Mouse (Mus musculus) limb, embryonic 10.5 days (tissue): ENCODE results near the gene Tekt4. TPM values are rescaled to one million over a fixed set of nuclear protein-coding genes. Genes with fewer than 3 reads are reported as not detected.

ENCODE experiments used
- DNase-seq: peaks from one replicate; pipeline ENCODE4 v3.0.0-alpha.2; 2017; ENCODE audit warnings: low spot score
- H3K27ac ChIP-seq: fragments of 300-500 bp; sonication (generic); 2 replicates; pipeline ENCODE4 v1.5.1; 2016; ENCODE audit warnings: mild to moderate bottlenecking
- H3K27me3 ChIP-seq: fragments of 300-500 bp; sonication (generic); 2 replicates; pipeline ENCODE4 v1.6.1; 2016; ENCODE audit warnings: low read depth, mild to moderate bottlenecking; ENCODE audit not compliant: poor library complexity, severe bottlenecking
- H3K36me3 ChIP-seq: fragments of 300-500 bp; sonication (generic); 2 replicates; pipeline ENCODE4 v1.6.1; 2016; ENCODE audit warnings: mild to moderate bottlenecking, moderate library complexity
- H3K4me1 ChIP-seq: fragments of 300-500 bp; sonication (generic); 2 replicates; pipeline ENCODE4 v1.6.1; 2016
- H3K4me3 ChIP-seq: fragments of 300-500 bp; sonication (generic); 2 replicates; pipeline ENCODE4 v1.5.1; 2016; ENCODE audit warnings: mild to moderate bottlenecking, moderate library complexity
- H3K9me3 ChIP-seq: fragments of 300-500 bp; sonication (generic); replicated peaks from 2 replicates; pipeline ENCODE4 v1.6.1; 2016; ENCODE audit warnings: mild to moderate bottlenecking
- WGBS: fragments of 180-500 bp; shearing (Covaris S2); methylation state at CpG from one replicate; pipeline ENCODE4 v1.1.7; 2016; 5-methylcytosine and 5-hydroxymethylcytosine counted together
- polyA plus RNA-seq: library from polyadenylated mRNA; unstranded; fragments of >200 nt; fragmentation: Nextera tagmentation; extraction: Ambion mirVana; gene quantifications from 2 replicates; pipeline ENCODE4 v1.2.1, GENCODE M21; 2016

The Tekt4 gene
- polyA plus RNA-seq, 1 experiment from 2014 or later = not detected

DNA sequence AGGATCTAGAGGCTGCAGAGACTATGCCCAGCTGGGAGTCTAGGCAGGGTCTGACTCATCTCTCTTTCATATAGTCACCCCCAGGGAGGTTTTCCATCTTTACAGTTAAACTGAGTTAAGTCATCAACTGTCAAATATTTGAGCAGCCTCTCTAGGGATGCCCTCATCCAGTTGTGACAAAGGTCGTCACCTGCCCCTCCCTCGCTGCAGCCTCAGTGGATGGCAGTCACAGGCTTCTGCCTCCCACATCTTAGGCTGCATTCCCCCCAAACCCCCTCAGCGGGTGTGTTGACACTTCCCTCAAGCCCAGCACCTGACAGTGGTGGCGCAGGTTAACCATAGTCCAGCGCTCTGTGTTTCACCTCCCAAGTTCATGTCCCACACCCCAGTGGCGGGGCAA lies 13.0 kb upstream of the Tekt4 start:
- Histone ChIP-seq H3K4me1 (peaks cover 10% of the 10 kb centered on the region; the same call in 1 of the 2 replicates), H3K9me3 (no peaks in the 10 kb centered on the region), H3K36me3 (no peaks in the 10 kb centered on the region), H3K4me3 (no peak overlapping the region), H3K27me3 (peaks cover 10% of the 10 kb centered on the region; the same call in 1 of the 2 replicates), H3K27ac (0 out of 2 replicates have a peak overlapping the region, but pooled peaks have one; percentile 28)
- WGBS = 74% methylated on average over 6 of the region's 6 CpGs
- DNase-seq = no peak

DNA sequence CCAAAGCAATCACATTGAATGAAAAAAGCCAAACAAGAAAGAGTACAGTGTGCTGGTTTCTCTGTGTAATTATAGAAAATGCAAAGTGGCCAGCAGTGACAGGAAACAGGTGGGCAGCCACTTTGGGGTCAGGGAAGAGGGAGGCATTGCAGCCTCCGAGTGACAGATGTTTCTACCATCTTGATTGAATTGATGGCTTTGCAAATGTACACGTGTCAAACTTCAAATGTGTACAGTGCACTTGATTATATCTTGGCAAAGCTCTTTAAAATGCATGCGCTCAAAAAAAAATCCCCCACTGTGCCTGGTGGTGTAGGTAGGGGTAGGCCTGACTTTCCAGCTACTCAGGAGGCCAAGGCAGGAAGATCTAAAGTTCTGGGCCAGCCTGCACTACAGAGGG lies 11.5 kb upstream of the Tekt4 start:
- H3K4me3 ChIP-seq = no peak overlapping the region
- H3K27me3 ChIP-seq = 0 out of 2 replicates have a peak, but pooled peaks cover 12% of the 10 kb centered on the region
- peaks cover 10% of the 10 kb centered on the region; the same call in 1 of the 2 replicates for H3K4me1 ChIP-seq
- H3K9me3 ChIP-seq = no peaks in the 10 kb centered on the region
- H3K27ac ChIP-seq = no peak overlapping the region
- WGBS = 77% methylated on average over 3 of the region's 3 CpGs
- no peak for DNase-seq
- H3K36me3 ChIP-seq = no peaks in the 10 kb centered on the region

DNA sequence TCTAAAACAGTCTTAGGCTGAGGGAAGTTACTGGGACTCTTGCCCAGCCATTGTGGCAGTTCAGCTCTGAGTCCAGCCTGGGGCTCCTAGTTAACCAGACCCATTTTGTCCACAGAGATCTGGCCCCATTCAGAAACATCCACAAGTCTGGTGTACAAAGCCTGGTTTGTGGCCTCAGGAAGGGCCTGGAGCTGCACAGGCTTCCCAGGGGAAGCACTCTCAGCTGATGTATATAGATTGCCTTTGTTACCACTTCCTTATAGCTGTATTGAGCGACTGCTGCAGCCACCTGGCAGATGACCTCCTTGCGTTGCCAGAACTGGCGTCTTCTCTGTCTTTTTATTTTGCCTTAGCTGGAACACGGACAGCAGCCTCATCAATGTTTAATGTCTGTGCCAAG lies 9.3 kb upstream of the Tekt4 start:
- H3K4me1 ChIP-seq = peaks cover 17% of the 10 kb centered on the region
- no peaks in the 10 kb centered on the region for H3K9me3 ChIP-seq
- peaks cover 20% of the 10 kb centered on the region for H3K27me3 ChIP-seq
- 79% methylated on average over 4 of the region's 4 CpGs for WGBS
- H3K4me3 ChIP-seq = no peak overlapping the region
- no peak for DNase-seq
- H3K36me3 ChIP-seq = no peaks in the 10 kb centered on the region
- H3K27ac ChIP-seq = no peak overlapping the region

DNA sequence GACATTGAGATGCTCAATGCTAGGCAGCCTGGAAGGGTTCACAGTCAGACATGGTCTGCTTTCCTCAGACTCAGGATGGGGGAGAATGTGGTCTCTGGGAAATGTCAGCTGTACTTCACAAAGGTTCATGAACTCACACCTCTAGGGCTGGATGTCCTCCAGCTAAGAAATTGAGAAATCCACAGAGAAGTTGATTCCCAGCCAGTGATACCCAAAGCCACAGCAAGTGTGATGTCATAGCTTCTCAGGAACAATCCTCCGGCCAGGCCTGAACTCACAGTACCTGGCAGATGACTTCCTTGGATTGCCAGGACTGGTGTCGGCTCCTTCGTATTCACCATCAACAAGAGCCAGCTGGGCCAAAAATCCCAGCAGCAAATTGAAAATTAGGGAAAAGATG lies 8.6 kb upstream of the Tekt4 start:
- Histone ChIP-seq H3K36me3 (no peaks in the 10 kb centered on the region), H3K4me3 (no peak overlapping the region), H3K27me3 (peaks cover 16% of the 10 kb centered on the region), H3K27ac (no peak overlapping the region), H3K4me1 (peaks cover 17% of the 10 kb centered on the region), H3K9me3 (no peaks in the 10 kb centered on the region)
- WGBS = 73% methylated on average over 3 of the region's 3 CpGs
- no peak for DNase-seq

DNA sequence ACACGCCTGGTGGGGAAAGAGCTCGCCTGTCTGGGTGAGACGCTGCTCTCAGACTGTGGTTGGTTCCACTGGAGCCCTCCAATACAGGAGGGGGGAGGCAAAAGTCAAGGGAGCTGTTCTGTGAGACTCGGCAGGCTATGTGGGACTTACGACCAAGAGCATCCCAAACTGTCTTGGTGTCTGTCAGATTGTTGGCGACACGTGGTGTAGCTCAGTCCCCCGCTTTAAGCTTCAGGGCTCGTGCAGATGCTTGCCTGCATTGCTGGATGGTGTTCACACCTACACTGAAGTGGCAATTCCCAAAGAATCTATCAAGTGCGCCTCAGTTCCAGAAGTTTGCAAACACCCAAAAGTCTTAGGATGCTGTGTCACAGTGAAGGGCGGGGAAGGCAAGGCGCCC lies 6.5 kb upstream of the Tekt4 start:
- DNase-seq = no peak
- peaks cover 15% of the 10 kb centered on the region for H3K4me1 ChIP-seq
- no peaks in the 10 kb centered on the region for H3K36me3 ChIP-seq
- no peak overlapping the region for H3K27ac ChIP-seq
- WGBS = 83% methylated on average over 12 of the region's 12 CpGs
- H3K27me3 ChIP-seq = peaks cover 11% of the 10 kb centered on the region
- H3K9me3 ChIP-seq = no peaks in the 10 kb centered on the region
- no peak overlapping the region for H3K4me3 ChIP-seq

DNA sequence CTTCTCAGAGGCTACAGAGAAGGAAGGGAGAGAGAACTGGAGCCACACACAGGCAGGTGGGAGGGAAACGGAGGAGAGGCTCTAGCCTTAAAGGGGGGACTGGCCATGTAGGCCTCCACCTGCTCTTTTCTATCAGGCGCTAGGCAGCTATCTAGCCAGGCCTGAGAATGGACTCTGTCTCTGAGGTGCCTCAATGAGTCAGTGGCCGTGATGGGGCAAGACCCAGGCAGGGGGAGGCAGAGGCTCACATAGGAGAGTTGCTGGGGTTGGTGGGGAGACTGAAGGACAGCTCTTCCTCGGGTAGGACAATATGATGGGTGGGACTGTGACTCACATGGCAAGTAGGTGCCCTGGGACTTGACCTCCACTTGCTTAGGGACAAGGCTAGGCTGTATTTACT lies 4.1 kb upstream of the Tekt4 start:
- Histone ChIP-seq H3K4me3 (no peak overlapping the region), H3K36me3 (no peaks in the 10 kb centered on the region), H3K4me1 (peaks cover 12% of the 10 kb centered on the region), H3K27ac (0 out of 2 replicates have a peak overlapping the region, but pooled peaks have one; percentile 11), H3K27me3 (peaks cover 11% of the 10 kb centered on the region), H3K9me3 (no peaks in the 10 kb centered on the region)
- WGBS = 76% methylated on average over 4 of the region's 4 CpGs
- no peak for DNase-seq

DNA sequence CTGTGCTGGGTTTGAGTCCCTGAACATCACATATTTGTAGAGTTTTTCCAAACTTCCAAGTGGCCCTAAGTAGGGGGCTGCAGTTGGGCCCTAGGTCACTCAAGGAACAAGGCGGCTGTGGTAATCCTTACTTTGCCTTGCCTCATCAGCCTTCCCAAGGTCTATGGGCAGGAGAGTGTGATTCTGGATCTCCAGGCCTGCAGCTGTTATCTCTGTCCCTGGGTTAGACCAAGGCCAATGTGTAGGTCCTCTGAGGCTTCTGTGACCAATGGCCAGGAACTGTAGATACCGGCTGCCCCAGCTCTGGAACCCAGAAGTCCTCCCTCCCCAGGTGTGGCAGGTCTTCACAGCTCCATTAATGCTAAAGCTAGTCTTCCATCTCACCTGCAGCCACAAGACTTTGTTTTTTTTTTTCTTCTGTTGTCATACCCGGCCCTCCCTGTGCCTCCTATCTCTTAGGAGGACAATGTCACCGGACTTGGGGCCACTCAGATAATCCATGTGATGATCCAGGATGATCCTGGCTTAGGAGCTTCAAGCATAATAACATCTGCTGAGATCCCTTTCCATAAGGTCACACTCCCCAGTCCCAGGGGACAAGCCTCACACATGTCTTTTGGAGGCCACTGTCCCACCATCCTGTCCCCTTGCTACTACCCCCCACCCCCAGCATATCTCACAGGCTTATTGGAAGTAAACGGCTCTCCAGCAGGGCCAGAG lies 2.0 kb upstream of the Tekt4 start:
- H3K27ac ChIP-seq = no peak overlapping the region
- peaks cover 17% of the 10 kb centered on the region for H3K4me1 ChIP-seq
- DNase-seq = no peak
- no peak overlapping the region for H3K4me3 ChIP-seq
- H3K27me3 ChIP-seq = peaks cover 15% of the 10 kb centered on the region
- H3K9me3 ChIP-seq = no peaks in the 10 kb centered on the region
- 81% methylated on average over 5 of the region's 5 CpGs for WGBS
- H3K36me3 ChIP-seq = no peaks in the 10 kb centered on the region

DNA sequence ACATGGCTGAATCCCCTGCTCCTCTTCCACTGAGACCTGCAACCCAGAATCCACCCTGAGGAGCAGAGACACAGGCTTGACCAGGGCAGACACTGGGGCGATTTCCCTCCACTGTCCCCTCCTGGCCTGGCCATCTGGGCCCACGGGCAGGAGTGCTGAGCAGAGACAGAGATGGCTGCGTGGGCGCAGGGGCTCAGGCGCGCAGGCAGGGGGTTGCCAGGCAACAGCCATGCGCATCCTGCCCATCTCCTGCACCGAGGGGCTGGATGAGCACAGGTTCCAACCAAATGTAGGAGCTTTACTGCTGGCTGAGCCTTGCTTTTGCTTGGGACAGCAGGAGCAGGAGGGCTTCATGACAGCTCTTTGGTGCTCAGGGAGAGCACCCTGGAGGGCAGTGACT lies 2.1 kb downstream of the Tekt4 start:
- H3K4me3 ChIP-seq = no peak overlapping the region
- no peak for DNase-seq
- peaks cover 5% of the 10 kb centered on the region for H3K4me1 ChIP-seq
- 63% methylated on average over 8 of the region's 8 CpGs for WGBS
- H3K9me3 ChIP-seq = no peaks in the 10 kb centered on the region
- no peaks in the 10 kb centered on the region for H3K36me3 ChIP-seq
- no peak overlapping the region for H3K27ac ChIP-seq
- H3K27me3 ChIP-seq = peaks cover 7% of the 10 kb centered on the region; the same call in 1 of the 2 replicates

DNA sequence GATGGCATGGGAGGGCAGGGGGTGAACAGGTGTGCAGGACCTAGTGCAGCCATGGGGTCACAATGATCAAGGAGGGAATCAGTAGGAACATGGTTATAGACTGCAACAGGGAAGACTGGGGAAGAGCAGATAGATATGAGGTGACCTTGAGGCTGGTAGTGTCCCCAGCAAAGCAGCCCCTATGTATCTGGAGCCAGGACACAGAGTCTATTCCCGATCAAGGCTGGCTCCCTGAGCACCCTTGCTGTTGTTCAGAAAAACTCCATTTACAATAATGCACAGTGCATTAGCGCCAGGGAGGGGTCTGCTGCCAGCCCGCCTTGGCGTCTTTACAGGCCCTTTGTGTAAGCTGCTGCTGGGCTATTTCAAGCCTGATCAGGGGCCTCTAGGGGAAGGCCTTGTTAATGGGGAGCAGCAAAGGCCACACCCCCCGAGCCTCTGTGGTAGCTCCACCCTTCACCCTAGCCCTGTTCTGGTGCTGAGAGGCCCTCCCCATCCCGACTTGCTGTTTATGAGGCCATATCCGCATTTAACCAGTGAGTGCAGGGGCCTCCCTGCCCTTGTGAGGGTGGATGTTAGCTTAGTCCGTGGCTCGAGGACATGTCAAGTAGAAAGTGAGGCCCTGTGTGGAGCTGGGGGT lies 7.9 kb downstream of the Tekt4 start:
- H3K27ac ChIP-seq = peak overlapping the region; percentile 75

DNA sequence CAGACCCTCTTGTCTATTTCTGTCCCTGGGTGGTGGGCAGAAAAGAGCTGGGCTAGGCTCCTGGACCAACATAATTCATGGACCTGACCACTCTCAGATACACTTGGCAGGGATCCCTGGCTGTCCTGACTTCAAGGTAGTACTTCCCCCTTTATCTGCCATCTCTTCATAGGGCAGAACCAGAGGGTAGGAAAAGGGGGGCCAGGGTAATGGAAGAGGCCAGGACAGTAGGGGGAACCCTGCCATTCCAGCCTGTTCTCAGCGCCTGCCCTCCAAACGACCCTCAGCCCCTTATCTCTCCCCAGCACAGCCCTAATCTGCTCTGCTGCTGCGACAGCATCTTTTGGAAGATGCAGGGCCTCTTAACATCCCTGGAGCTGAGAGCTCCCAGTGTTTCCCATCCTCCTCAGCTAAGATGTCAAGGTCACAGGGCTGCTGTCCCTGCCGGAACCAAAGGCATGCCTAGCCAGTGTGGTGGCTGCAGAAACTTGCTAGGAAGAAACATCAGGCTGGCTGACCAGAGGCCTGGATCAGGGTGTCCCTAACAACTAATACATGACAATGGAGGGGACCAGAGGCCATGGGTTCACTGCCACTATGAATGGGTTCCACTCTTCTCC lies 9.0 kb downstream of the Tekt4 start:
- no peak for DNase-seq
- H3K27ac ChIP-seq = peak overlapping the region; percentile 75
- peaks cover 23% of the 10 kb centered on the region for H3K4me1 ChIP-seq
- no peaks in the 10 kb centered on the region for H3K36me3 ChIP-seq
- H3K4me3 ChIP-seq = no peak overlapping the region
- H3K27me3 ChIP-seq = 0 out of 2 replicates have a peak, but pooled peaks cover 6% of the 10 kb centered on the region
- WGBS = 46% methylated on average over 4 of the region's 4 CpGs
- H3K9me3 ChIP-seq = no peaks in the 10 kb centered on the region

More for the DNA sequence above, 7.9 kb downstream of the Tekt4 start:
- peak; percentile 41 for DNase-seq
- Histone ChIP-seq H3K36me3 (no peaks in the 10 kb centered on the region), H3K27me3 (no peaks in the 10 kb centered on the region), H3K4me1 (peaks cover 23% of the 10 kb centered on the region), H3K4me3 (peak overlapping the region; percentile 1; the same call in 1 of the 2 replicates), H3K9me3 (no peaks in the 10 kb centered on the region)
- WGBS = 27% methylated on average over 9 of the region's 9 CpGs

DNA sequence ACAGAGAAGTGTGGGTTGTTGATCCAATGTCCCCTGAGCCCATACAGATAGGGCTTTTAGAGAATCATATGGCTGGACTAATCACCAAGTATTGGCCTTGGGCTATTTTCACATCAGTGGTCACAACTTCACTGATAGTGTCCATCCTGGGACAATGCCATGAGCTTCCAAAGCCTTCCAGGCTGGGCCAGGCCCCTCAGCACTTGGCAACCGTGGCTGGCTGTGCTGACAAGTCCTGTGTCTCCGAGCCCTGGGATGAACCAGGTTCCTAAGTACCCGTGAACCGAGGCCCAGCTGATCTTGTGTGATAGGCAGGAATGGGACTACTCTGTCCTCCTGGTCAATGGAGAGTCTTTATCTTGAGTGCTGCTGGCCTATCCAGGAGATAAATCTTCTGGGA lies 9.7 kb downstream of the Tekt4 start:
- H3K4me1 ChIP-seq = peaks cover 23% of the 10 kb centered on the region
- no peaks in the 10 kb centered on the region for H3K9me3 ChIP-seq
- no peak for DNase-seq
- 0 out of 2 replicates have a peak, but pooled peaks cover 13% of the 10 kb centered on the region for H3K27me3 ChIP-seq
- WGBS = 85% methylated on average over 4 of the region's 4 CpGs
- H3K4me3 ChIP-seq = no peak overlapping the region
- H3K27ac ChIP-seq = peak overlapping the region; percentile 75; the same call in 1 of the 2 replicates
- H3K36me3 ChIP-seq = no peaks in the 10 kb centered on the region

DNA sequence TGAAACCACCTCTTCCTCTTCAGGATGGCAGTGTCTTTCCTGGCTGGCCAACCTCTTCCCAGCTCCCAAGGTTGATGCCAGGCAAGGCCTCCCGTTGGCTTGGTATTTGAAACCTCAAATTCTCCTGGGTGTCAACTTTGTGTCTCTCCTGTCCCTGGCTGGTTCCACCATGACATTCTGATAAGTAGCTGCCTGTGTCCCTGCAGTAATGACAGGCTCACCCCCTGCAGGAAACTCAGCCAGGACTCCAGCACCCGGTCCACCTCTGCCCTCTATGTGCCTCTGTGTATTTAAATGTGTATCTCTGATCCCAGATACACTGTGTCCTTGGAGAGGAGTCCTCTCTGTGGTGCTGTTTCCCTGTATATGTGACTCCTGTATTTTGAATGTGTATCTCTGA lies 11.8 kb downstream of the Tekt4 start:
- peaks cover 27% of the 10 kb centered on the region for H3K27me3 ChIP-seq
- H3K9me3 ChIP-seq = no peaks in the 10 kb centered on the region
- H3K36me3 ChIP-seq = no peaks in the 10 kb centered on the region
- peaks cover 28% of the 10 kb centered on the region for H3K4me1 ChIP-seq
- DNase-seq = no peak
- H3K4me3 ChIP-seq = no peak overlapping the region
- H3K27ac ChIP-seq = no peak overlapping the region
- WGBS = 80% methylated on average over 2 of the region's 2 CpGs

DNA sequence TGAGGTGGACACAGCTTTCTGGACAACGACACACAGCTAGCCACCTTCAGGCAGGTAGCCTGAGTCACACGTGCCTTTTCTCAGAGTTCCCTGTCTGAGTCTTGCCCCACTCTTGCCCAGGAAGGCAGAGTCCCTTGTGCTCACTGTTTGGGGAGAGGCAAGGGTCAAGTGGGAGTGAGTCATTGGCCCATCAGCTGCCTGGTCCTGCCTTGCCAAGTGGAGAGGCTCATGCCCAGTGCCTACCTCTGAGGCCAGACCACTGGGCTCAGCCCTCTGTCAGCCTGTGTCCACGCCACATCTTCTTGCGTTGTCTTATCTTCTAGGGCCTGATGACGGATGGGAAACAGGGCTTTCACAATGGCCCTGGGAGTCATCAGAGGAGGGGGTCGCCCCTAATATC lies 13.4 kb downstream of the Tekt4 start:
- Histone ChIP-seq H3K9me3 (no peaks in the 10 kb centered on the region), H3K36me3 (no peaks in the 10 kb centered on the region), H3K27ac (no peak overlapping the region), H3K27me3 (peaks cover 43% of the 10 kb centered on the region), H3K4me1 (peaks cover 19% of the 10 kb centered on the region), H3K4me3 (no peak overlapping the region)
- no peak for DNase-seq
- 71% methylated on average over 6 of the region's 6 CpGs for WGBS
